Mouse (Mus musculus) forebrain, embryonic 12.5 days (tissue): ENCODE measurements around the gene Col11a1. TPM values are rescaled to one million over a fixed set of nuclear protein-coding genes. Genes with fewer than 3 reads are reported as not detected.

Experiments used
- ATAC-seq: fragments of 200-750 bp; cut with Nextera tagmentation; 2 replicates; pipeline ENCODE4 v1.8.0; 2017; ENCODE audit warnings: moderate TSS enrichment; ENCODE audit not compliant: low FRiP score
- H3K27ac ChIP-seq: fragments of 300-500 bp; sonication (generic); 2 replicates; pipeline ENCODE4 v1.5.1; 2016; ENCODE audit warnings: mild to moderate bottlenecking
- H3K27me3 ChIP-seq: fragments of 300-500 bp; sonication (generic); 2 replicates; pipeline ENCODE4 v1.6.1; 2016; ENCODE audit warnings: mild to moderate bottlenecking
- H3K36me3 ChIP-seq: fragments of 300-500 bp; sonication (generic); replicated peaks from 2 replicates; pipeline ENCODE4 v1.6.1; 2016; ENCODE audit warnings: mild to moderate bottlenecking
- H3K4me1 ChIP-seq: fragments of 300-500 bp; sonication (generic); 2 replicates; pipeline ENCODE4 v1.6.1; 2016
- H3K4me2 ChIP-seq: fragments of 300-500 bp; sonication (generic); 2 replicates; pipeline ENCODE4 v1.6.1; 2016; ENCODE audit warnings: mild to moderate bottlenecking, moderate library complexity
- H3K4me3 ChIP-seq: fragments of 300-500 bp; sonication (generic); replicated peaks from 2 replicates; pipeline ENCODE4 v1.5.1; 2016; ENCODE audit warnings: mild to moderate bottlenecking
- H3K9ac ChIP-seq: fragments of 300-500 bp; sonication (generic); 2 replicates; pipeline ENCODE4 v1.6.1; 2016; ENCODE audit warnings: mild to moderate bottlenecking
- H3K9me3 ChIP-seq: fragments of 300-500 bp; sonication (generic); 2 replicates; pipeline ENCODE4 v1.6.1; 2016
- WGBS: fragments of 180-500 bp; shearing (Covaris S2); methylation state at CpG from one replicate; pipeline ENCODE4 v1.1.7; 2016; 5-methylcytosine and 5-hydroxymethylcytosine counted together
- polyA plus RNA-seq: library from polyadenylated mRNA; unstranded; fragments of >200 nt; fragmentation: Nextera tagmentation; extraction: Ambion mirVana; gene quantifications from 2 replicates; pipeline ENCODE4 v1.2.1, GENCODE M21; 2016

Col11a1 gene
- polyA plus RNA-seq, 1 experiment from 2014 or later = 23.8 TPM

DNA sequence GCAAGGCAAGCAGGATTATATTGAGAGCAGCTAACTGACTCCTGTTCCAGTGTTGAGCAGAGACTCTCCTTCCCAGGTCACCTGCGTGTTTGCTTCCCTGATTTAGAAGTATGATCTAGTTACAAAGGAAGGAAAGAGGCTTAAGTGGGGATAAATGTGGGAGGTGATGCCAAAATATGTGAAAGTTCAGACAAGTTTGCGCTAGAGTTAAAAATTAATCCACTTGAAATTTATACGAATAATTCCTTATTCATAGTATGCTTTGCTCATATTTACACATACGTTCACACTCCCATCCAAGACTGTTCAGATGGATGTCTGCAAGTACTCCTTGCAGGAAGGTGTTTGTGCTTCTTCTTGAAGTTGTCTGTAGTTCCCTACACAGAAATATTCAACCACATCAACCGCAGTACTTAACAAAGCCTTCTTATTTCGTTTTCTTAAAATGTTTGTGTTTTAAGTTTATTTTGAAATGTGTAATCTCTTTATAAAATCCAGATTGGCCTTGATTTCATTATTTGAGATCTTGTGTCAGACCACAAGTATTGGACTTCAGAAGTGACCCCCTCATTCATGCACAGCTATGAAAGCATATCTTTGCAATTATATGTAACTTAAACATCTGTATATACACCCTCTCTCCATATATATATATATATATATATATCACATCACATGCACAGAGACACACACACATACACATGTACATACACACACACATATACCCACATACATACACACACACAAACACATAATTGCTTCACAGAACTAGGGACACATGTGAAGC lies 167.8 kb downstream of the Col11a1 start:
- no peak overlapping the region for H3K9ac ChIP-seq
- 90% methylated on average over 6 of the region's 6 CpGs for WGBS
- H3K4me1 ChIP-seq = no peaks in the 10 kb centered on the region
- no peaks in the 10 kb centered on the region for H3K36me3 ChIP-seq
- H3K27me3 ChIP-seq = no peaks in the 10 kb centered on the region
- no peak overlapping the region for H3K4me2 ChIP-seq
- no peak for ATAC-seq
- no peaks in the 10 kb centered on the region for H3K9me3 ChIP-seq
- H3K27ac ChIP-seq = no peak overlapping the region
- no peak overlapping the region for H3K4me3 ChIP-seq

DNA sequence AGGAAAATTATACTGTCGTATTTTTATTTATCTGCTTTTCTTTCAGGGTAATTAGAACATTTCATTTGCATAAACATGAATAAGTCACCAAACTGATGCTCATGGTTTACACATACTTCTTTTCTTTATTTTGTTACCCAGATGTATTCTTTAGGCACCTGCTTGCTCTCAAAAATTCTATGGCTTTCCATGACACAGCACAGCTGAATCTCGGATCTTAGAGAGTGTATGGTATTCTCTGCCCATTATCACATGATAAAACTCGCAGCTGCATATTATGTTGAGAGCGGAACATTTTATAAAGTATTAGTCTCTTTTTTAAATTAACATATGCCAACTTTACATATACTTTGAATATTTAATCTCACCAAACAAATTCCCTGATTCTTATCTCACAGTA lies 181.9 kb downstream of the Col11a1 start:
- 84% methylated on average over 4 of the region's 4 CpGs for WGBS
- no peak overlapping the region for H3K4me2 ChIP-seq
- no peak overlapping the region for H3K4me3 ChIP-seq
- ATAC-seq = no peak
- no peaks in the 10 kb centered on the region for H3K9me3 ChIP-seq
- H3K27ac ChIP-seq = no peak overlapping the region
- H3K4me1 ChIP-seq = no peaks in the 10 kb centered on the region
- no peaks in the 10 kb centered on the region; the same call in 1 of the 2 replicates for H3K36me3 ChIP-seq
- no peak overlapping the region for H3K9ac ChIP-seq
- no peaks in the 10 kb centered on the region for H3K27me3 ChIP-seq

DNA sequence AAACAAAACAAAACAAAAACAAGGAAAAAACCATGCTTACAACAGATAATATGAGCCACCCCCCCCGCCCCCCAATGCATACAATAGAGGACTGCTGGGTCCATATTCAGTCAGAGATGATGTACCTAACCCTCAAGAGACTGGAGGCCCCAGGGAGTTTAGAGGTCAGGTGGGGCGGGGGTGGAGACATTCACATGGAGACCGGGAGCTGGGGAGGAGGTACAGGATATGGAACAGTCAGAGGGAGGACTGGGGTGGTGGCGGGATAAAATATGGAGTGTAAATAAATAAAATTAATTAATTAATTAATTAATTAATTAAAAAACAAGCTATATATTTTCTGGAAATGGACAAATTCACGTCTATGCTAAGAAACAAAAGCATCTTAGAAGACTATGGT lies 185.8 kb downstream of the Col11a1 start:
- ATAC-seq = no peak; the same call in 1 of the 2 replicates
- H3K4me2 ChIP-seq = no peak overlapping the region
- H3K4me1 ChIP-seq = no peaks in the 10 kb centered on the region
- no peak overlapping the region for H3K27ac ChIP-seq
- no peak overlapping the region for H3K9ac ChIP-seq
- no peak overlapping the region for H3K4me3 ChIP-seq
- H3K9me3 ChIP-seq = no peaks in the 10 kb centered on the region
- no peaks in the 10 kb centered on the region; the same call in 1 of the 2 replicates for H3K36me3 ChIP-seq
- no peaks in the 10 kb centered on the region for H3K27me3 ChIP-seq
- WGBS = 89% methylated on average over 5 of the region's 5 CpGs

DNA sequence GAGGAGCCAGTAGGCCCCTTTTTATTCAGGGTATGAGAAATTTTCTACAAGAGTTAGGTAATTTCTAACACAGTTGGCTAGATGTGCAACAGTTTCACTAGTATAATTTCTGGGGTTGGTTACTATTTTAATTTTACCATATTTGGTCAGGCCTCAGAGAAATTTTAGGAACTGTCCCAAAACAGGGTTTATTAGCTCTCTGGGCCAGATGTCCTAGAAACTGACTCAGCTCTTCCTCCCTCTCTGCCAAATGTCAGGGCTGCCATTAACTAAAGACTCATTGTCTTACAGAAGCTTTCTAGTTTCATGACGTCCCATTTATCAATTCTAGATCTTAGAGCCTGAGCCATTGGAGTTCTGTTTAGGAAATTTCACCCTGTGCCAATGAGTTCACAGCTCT lies 199.2 kb downstream of the Col11a1 start:
- no peak overlapping the region for H3K4me2 ChIP-seq
- H3K27me3 ChIP-seq = no peaks in the 10 kb centered on the region
- no peaks in the 10 kb centered on the region for H3K4me1 ChIP-seq
- H3K27ac ChIP-seq = no peak overlapping the region
- no peaks in the 10 kb centered on the region for H3K36me3 ChIP-seq
- ATAC-seq = no peak
- H3K9ac ChIP-seq = no peak overlapping the region
- no peaks in the 10 kb centered on the region for H3K9me3 ChIP-seq
- H3K4me3 ChIP-seq = no peak overlapping the region
- WGBS = 70% methylated on average over 1 of the region's 1 CpGs
